Comparison of ENCODE assay signal across 20 mouse cellular contexts in the genomic region with DNA sequence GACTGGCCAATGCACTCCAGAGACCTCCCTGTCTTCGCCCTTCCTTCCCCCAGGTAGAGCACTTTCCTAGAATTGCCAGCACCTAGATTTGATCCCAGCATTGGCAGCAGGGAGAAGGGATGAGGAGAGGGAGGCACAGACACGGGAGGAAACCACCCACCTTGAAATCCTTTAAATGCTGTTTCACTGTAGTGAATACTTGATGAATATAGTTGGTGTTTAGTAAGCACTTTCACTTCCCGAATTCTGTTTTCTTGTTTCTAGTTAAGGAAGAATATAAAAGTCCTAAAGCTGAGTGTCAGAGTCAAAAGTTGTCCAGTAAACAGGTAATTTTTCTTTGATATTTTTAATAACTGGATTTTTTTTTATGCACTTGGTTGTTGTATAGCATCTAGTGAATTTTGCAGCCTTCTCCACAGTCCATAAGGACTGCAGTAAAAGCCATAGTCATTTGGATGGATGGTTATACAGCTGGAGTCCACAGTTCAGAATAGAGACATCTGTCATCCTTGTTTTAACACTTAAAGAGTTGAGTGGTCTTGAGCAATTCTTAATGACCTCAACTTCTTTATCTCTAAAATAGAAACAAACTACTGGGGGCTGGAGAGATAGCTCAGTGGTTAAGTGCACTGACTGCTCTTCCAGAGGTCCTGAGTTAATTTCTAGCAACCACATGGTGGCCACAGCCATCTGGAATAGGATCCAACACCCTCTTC.
"Had no signal": no experiment of that assay in that cellular context is flagged by ENCODE, and none has a peak within 500 bp of the region (broad histone marks: within the 10 kb centered on the region; RNA-seq: fewer than 3 reads in every experiment).

No protein-coding gene starts in this region.

- H3K27ac ChIP-seq: kidney, embryonic 15.5 days; limb, embryonic 10.5 days; limb, embryonic 13.5 days; liver, embryonic 12.5 days; liver, embryonic 15.5 days; midbrain, embryonic 12.5 days; midbrain, embryonic 15.5 days; neural tube, embryonic 13.5 days had no signal

- H3K4me3 ChIP-seq: kidney, embryonic 15.5 days; limb, embryonic 10.5 days; limb, embryonic 13.5 days; liver, embryonic 12.5 days; liver, embryonic 15.5 days; midbrain, embryonic 12.5 days; midbrain, embryonic 15.5 days; myocyte; neural tube, embryonic 13.5 days had no signal

- H3K9ac ChIP-seq: kidney, embryonic 15.5 days; limb, embryonic 13.5 days; liver, embryonic 12.5 days; liver, embryonic 15.5 days; midbrain, embryonic 12.5 days; midbrain, embryonic 15.5 days; neural tube, embryonic 13.5 days had no signal

- H3K4me2 ChIP-seq: kidney, embryonic 15.5 days; limb, embryonic 13.5 days; liver, embryonic 12.5 days; liver, embryonic 15.5 days; midbrain, embryonic 12.5 days; midbrain, embryonic 15.5 days; neural tube, embryonic 13.5 days had no signal

- ATAC-seq: intestine, postnatal 0 days; liver, embryonic 12.5 days; midbrain, embryonic 15.5 days had no signal

- DNase-seq: kidney, adult 8-10 months; kidney, postnatal 10 days; kidney, postnatal 36 days; liver; lung, adult 18-20 months; retina, postnatal 1 day; right cerebral cortex, postnatal 25 days; spleen, adult 18-20 months; thymus, adult 18-20 months; thymus, postnatal 36 days had no signal

- H3K4me1 ChIP-seq: limb, embryonic 10.5 days; limb, embryonic 13.5 days; liver, embryonic 15.5 days; midbrain, embryonic 12.5 days; midbrain, embryonic 15.5 days; neural tube, embryonic 13.5 days had no signal

- H3K9me3 ChIP-seq: kidney, embryonic 15.5 days; limb, embryonic 10.5 days; limb, embryonic 13.5 days; liver, embryonic 12.5 days; liver, embryonic 15.5 days; midbrain, embryonic 12.5 days; midbrain, embryonic 15.5 days; neural tube, embryonic 13.5 days had no signal

- H3K27me3 ChIP-seq: kidney, embryonic 15.5 days; limb, embryonic 13.5 days; liver, embryonic 12.5 days; liver, embryonic 15.5 days; midbrain, embryonic 12.5 days; midbrain, embryonic 15.5 days; neural tube, embryonic 13.5 days had no signal
